Mouse (Mus musculus): Measurements from ENCODE around the gene Cib3.
A peak's percentile ranks its signal among the peaks of the same experiment; 100 is the strongest.

The Cib3 gene

DNA sequence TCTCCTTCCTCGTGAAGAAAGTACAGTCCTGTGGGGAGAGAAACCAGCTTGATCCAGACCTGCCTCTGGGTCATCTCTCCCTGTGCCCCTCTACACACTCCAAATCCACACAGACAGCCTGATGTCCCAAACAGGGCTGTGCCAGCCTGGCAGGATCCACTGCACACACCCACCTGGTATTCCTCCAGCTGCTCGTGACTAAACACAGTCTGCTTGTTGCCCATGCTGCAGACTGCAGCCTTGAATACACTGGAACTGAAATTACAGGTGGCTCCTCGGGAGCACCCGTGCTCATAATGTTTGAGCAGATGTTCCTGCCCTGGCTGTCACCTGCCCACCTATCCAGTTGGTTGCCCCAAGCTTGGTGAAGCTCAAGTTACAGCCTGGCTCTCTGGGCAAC is at the start of gene Cib3:
Cib3 (minus strand) TSS at position 87 of the 400 bp plus-strand sequence.
- DNase-seq = no peak

DNA sequence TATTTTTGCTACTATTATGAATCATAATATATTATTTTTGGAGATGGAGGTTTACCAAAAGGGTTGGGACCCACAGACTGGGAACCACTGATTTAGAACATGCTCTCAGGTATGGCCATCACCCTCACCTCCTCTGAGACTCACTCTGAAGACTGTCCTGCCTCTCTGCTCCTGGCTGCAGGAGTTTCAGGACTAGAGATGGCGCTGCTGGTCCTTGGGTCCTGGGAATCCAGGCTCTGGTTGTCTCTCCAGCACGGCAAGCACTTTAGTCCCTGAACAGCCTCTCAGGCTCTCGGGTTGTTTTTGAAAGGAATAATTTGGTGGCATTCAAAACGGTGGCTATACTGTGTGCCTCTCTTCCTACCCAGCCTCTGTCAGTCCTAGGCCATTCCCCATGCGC is 49.2 kb upstream of the Cib3 start:
- DNase-seq = peak; percentile 61

DNA sequence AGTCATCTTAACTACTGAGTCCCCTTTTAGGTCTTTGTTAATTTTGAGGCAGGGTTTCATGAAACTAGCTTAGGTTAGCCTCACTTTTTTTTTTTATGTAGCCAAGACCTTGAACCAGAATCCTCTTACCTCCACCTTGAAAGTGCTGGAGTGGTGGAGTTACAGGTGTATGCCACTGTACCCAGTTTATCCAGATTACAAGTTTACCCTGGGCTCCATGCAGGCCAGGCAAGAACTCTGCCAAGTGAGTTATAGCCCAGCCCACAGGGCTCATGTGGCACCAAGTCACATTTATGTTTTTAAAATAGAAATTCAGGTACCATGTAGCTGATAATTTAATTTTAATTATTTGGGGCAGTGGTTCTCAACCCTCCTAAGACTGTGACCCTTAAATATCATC is 48.8 kb upstream of the Cib3 start:
- no peak for DNase-seq

DNA sequence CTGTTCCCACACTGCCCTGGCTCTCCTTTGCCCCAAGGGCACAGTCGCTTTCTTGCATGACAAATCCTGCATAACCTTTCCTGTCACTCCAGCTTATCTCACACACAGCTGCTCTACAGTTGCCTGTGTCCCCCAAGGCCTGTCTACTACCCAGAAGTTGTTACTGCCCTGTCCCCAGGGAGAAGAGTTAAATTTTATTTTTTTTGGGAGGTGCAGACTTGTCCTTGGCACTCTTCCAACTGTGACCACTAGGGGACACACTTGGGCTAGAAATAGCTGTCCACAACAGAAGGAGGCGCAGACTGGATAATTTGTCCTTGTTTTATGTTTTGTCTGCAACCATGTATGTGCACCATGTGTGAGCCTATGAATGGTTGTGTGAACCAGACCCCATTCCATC is 48.4 kb upstream of the Cib3 start:
- peak; percentile 75 for DNase-seq

DNA sequence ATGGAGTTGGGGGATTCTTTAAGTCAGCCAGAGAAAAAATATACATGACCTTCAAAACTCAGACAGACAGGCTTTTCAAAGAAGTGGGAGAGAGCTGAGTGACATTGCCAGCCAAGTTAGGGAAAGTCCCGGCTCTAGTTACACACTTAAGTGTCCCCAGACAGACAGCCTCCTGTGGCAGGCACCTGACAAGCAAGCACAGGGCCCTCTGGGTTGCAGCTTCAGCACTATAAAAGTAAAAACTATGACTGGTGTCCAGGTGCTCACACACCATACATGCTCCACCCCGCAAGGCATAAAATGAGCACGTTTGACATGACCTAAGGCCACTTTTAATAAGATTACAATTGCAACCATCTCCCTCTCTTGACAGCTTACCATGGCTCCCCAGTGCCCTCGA is 47.9 kb upstream of the Cib3 start:
- DNase-seq = no peak

DNA sequence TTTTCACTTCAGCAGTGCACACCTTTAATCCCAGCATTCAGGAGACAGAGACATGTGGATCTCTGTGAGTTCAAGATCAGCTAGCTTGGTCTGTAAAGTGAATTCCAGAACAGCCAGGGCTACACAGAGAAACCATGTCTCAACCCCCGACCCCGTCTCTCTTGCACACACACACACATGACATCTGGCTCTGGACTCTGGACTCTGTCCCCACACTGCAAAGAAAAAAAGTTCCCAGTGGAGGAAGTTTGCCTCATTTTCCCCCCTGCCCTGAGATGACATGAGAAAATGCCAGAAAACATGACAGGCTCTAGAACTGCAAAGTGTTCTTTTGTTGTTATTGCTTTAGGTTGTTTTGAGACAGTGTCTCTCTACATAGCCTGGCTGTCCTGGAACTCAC is 47.2 kb upstream of the Cib3 start:
- DNase-seq = no peak

DNA sequence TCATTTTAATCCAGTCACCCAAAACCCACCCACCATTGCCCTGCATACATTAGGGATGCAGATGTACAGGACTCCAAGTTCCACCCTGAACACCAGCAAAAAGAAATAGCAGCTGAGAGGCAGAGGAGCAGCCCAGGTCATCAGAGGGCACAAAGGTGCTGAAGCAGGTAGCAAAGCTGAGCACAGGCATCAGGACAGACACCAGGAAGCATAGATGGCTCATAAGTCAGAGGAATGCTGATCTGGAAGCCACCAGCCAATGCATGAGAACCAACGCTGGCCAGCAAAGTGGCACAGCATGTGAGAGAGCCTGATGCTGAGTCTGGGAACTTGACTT is 45.2 kb upstream of the Cib3 start:
- no peak for DNase-seq

DNA sequence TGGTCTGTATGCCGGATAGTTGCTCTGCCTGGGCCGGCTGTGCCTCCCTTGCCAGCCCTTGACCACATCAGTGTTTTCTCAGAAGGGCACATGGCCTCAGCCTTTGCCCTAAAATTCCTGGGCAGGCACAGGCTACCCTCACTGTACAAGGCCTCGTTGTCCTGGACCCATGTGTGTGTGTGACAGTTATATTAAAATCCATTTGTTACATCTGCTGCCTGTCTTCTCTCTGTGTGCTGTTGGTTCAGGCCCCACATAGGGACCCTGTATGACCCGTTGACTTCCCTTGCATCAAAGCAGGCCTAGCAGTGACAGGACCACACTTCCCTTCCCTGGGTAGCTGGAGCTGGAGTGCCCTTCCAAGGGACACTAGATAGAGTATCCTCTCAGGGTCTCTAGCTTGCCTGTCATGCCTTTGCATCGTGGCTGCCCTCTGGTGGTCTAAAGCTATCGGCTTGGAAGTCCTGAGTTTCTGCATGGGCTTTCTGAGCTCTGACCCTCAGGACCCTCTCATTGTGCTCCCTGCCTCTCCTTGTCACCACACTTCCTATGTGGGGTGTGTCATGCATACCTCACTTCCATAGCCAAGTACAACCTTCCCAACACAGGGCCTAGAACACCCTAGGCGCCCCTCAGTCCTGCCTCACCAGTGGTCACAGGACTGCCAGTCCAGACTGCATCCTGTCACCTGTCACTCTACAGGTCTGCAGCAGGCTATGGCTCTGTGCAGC is 44.7 kb upstream of the Cib3 start:
- peak; percentile 77 for DNase-seq

DNA sequence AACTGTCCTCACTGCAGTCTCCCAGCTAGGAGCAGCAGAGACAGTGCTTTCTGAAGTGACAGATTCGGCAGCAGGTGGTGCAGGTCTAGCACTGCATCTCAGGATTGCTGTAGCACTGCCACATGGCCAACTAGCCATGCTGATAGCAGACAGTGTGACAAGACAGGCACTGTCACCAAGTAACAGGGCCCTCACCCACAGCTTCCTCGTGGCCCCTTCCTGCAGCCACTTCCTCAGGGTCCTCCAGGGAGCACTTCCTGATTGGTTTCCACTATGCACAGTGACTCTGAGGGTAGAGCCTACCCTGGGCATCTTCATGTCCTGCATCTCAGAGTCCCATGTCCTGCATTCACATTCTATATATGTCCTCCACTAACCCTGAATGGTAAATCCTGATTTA is 32.0 kb upstream of the Cib3 start:
- DNase-seq = no peak

DNA sequence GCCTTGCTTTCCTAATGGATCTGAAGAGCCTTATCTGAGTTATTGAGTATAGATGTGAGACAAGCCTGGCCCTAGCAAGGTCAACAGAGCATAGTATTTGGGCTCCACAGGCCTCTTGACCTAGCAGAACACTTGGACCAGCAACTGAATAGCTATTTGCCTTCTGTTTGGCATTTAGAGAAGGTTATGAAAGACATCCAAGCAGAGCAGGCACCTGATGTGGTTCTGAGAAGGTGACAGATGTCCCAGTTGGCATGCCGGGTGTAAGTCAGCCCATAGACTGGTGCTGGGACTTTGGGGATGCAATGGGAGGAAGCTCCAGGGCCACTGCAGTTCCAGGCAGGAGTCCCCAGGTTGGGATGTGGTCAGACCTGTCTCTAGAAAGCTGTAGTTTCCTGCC is 29.6 kb upstream of the Cib3 start:
- no peak for DNase-seq

DNA sequence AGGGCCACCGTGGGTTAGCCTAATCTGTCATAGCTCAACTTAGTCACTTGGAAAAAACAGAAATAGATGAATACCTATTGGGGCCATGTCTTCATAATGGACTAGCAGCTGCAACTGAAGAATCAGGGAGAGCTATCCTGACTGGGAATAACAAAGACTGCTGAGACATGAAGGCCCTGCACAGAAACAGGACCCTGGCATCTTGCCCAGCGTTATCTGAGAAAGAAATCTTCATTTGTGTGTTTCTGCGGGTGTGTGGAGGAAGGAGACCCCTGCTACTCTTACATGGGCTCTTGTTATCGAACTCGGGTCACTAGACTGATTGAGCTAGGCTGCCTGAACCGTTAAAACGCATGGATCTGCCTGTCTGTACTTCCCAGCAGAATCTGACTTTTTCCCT is 28.3 kb upstream of the Cib3 start:
- DNase-seq = peak; percentile 40

DNA sequence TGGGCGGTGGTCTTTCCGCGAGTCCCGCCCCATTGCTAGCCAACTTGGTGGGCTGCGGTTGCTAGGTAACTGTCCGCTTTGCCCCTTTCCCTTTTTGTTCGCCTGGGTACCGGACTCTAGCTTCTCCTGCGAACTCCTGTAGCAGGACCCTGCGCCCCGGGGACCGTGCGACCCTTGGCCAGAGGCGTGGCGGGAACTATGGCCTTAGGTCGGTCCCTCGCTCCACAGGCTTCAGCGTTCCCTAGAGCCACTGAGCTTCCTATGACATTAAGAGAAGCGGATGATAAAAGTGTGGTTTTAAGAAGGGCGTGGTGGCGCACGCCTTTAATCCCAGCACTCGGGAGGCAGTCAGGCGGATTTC is 27.7 kb upstream of the Cib3 start:
- DNase-seq = no peak

DNA sequence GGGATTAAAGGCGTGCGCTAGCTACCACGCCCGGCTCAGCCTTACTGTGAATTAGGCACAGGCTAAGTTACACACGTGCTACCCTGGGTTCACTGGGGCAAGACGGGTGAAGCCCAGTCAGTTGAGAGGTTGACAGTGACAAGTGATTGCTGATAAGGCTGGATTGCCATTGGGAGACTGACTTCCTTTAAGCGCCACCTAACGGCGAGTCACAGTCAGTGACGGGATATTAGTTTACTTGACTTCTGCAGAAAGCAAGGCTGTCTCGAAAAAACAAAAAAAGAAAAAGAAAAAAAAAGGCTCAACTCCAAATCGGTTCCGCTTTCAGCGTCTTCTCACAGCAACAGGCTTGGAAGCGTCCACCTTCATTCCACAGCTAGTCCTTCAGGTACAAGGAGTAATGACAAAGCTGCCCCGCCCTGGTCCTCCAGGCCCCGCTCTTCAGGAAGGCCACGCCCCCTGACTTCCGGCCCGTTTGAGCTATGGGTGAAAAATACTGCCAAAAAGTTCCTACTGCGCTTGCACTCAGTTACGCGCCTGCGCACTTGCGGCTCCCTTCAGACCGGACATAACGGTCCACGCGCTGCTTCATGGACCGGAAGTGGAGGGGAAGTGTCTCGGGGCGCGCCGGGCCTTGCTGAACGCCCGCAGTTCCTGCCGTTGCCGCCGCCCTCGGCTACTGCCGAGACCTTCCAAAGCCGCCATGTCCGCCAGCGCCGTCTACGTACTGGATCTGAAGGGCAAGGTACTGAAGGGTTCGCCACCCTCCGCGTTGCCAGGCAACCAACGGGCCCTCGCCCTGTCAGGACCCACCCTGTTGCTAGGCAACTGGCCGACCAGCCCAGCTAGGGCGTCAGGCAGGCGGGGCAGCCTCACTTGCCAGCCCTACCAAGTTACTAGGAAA is 27.1 kb upstream of the Cib3 start, which contains the start of gene Ap1m1:
Ap1m1 (plus strand) TSS at position 520 of the 904 bp plus-strand sequence.
- peak; percentile 99 for DNase-seq

DNA sequence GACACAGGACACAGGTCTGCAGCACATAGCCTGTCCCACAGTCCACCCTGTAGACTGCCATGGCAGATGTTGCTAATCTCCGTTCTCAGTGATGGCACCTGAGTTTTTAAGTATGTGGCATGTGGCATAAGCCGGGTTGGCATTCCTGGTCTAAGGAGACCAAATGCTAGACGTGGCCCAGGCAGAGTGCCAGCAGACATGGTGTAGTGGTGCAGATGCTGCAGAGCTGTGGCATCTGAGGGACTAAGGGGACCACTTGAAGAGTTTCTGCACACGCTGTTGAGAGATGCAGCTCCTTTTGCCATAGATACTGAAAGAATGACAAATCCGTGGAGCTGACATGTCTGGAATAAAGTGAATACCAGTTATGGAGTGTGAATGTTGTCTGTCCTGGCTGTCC is 10.0 kb upstream of the Cib3 start:
- DNase-seq = no peak

DNA sequence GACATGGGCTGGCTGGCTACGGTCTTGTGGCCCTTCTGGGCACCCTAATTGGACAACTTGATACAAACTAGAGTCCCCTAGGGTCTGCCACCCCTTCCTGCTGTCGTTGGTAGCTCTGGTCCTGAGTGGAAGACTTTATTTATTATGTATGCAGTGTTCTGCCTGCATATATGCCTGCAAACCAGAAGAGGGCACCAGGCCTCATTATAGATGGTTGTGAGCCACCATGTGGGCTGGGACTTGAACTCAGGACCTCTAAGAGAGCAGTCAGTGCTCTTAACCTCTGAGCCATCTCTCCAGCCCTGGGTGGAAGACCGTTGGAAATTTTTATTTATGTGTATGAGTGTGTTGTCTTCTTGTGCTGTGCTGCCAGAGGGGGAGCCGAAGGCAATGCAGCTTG is 8.1 kb upstream of the Cib3 start:
- DNase-seq = no peak

DNA sequence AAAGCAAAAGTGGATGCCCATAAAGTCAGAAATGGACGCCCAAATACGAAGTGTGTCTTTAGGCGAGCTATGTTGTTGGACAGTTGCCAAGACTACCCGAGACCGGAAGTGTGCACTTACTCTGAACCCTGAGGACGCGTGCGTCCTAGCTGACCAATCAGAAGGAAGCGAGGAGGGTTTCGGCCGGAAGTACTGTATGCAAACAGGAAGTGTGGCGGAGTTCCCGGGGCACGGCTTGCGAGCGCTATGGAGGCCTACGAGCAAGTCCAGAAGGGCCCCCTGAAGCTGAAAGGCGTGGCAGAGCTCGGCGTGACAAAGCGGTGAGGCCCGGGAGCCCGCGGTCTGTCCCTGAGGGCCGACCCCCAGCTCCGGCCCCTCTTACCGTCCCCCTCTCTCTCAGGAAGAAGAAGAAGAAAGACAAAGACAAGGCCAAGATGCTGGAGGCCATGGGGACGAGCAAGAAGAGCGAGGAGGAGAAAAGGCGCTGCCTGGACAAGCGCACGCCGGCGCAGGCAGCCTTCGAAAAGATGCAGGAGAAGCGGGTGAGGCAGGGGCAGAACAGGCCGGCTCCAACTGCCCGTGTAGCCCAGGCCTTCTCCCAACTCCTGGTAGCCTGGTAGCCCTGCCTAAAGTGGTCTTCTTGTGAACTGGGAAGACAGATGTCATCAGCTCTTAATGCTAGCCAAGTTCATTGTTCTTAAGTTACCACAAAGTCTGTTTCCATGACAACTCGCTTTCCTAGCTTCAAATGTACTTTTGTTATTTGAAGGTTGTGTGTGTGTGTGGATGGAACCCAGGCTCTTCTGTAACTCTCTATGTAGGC is 7.1 kb upstream of the Cib3 start, which contains the start of gene Fam32a:
Fam32a (plus strand) TSS at position 190 of the 823 bp plus-strand sequence.
- peak; percentile 95 for DNase-seq

DNA sequence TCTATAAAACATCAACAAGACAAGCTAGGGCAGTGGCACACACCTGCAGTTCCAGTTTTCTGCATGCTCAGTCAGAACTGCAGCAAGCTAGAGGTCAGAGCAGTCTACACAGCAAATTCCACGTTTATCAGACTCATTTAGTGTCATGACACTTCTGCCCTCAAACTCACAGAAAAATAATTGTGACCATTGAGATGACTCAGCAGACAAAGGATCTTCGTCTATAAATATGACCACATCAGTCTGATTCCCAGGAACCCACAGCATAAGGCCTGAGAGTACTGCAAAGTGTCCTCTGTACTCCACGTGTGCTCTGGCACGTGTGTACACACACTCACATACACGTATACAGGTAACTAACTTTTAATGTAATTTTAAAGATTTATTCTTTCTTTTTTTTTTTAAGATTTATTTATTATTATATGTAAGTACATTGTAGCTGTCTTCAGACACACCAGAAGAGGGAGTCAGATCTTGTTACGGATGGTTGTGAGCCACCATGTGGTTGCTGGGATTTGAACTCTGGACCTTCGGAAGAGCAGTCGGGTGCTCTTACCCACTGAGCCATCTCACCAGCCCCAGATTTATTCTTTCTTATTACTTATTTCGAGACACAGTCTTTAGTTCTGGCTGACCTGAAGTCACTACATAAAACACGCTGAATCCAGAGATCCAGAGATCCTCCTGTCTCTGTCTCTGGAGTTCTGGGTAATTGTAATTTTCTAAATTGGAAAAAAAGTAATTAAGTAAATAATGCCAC is 6.3 kb upstream of the Cib3 start:
- DNase-seq = no peak

DNA sequence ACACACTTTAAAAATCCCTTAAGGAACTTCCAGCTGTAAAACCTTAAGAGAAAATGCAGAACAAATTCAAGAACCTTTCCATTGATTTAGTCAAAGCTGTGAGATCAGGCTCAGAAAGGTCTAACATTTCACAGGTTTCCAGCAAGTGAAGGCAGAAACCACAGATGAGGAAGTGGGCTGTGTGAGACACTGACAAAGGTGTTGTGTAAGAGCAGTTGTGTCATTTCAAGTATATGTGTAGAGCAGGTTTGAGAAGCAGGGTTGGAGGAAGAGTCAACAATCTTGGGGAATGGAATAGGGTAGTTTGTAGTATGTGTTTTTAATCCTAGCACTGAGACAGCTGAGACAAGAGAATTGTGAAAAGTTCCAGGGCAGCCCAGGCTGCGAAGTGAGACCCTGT is 3.2 kb upstream of the Cib3 start:
- DNase-seq = no peak

DNA sequence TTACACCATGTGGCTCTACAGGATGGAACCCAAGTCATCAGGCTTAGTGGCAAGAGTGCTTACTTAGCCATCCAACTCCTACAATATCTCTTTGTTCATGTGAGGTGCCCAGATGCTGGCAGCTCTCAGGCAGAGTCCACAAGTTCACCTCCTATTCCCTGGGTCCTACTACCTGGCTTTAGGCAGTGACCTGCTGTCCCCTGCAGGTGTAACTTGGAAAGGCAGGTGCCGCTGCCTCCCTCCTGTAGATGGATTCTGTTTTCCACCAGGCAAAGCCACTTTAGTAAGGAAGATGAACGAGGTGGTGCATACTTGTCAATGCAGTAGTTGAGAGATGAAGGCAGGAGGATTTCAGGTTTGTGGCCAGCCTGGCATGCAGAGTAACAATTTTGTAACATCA is 2.4 kb upstream of the Cib3 start:
- peak; percentile 65 for DNase-seq

DNA sequence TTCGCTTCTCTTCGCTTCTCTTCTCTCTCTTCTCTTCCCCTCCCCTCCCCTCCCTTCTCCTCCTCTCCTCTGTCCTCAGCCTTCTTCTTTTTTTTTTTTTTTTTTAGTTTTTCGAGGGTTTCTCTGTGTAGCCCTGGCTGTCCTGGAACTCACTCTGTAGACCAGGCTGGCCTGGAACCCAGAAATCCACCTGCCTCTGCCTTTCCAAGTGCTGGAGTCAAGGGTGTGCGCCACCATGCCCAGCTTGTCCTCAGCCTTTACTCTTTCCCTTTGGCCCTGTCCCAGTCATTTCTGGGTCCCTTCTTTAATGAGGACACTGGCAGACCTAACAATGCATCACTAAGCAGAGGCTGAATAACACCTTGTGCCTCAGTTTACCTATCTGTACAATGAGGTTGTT is 899 bp upstream of the Cib3 start, which contains the start of gene Gm11034:
Gm11034 (minus strand) TSS at position 101 of the 400 bp plus-strand sequence.
- DNase-seq = no peak

DNA sequence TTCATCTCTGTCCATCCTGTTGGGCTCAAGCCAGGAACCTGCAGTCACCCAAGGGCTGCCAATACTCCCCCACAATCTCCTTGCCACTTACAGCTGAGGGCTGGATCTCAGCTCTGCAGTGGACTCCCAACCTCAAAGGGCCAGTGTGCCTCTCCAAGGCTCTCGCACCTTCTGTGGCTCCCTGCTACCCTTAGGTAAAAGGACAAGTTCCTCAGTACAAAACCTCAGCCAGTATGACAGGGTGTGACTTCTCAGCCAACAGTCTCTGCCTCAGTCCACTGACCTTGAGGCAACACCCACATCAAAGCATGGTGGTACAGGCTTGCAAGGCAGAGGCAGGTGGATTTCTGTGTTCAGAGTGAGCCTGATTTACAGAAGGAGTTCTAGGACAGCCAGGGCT is 791 bp downstream of the Cib3 start:
- no peak for DNase-seq

DNA sequence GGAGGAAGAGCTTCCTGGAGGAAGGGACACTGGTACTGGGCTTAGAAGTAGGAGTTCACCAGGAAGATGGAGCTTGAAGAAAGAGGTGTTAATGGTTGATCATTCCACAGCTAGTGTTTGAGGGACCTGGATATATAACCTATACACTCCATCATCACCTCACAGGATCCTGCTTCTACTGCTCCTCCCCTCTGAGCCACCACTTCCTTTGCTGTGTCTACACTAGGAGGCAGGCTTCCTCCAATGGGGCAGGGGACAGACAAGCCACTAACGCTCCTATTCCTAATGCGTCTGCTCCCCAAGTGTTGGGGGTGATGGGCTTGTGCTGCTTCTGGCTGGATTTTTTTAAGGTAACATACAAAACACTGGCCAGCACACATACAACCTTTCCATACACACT is 1.9 kb downstream of the Cib3 start:
- no peak for DNase-seq

DNA sequence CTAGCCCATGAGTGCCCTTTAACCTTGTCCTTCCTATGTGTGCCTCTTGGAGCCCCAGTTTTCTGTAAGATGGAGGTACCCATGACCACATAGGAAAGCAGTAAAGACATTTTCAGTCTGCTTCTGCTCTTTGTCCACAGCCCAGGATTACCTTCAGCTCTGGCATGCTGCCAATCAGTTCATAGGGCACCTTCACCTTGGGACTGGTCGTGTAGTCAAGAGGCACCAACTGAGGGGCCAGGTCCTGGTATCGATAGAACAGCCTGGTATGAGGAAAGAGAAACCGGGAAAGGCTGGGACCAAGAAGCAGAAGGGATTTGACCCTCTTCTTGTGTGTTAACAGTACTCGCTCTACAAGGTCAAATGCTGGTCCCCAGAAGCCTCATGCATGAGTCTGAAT is 2.4 kb downstream of the Cib3 start:
- peak; percentile 27 for DNase-seq
